Mouse (Mus musculus) lung, embryonic 16.5 days (tissue): ENCODE data around the gene Nmb. TPM values are rescaled to one million over a fixed set of nuclear protein-coding genes. Genes with fewer than 3 reads are reported as not detected.
A peak's percentile ranks its signal among the peaks of the same experiment; 100 is the strongest.

ENCODE experiments used
- ATAC-seq: fragments of 200-750 bp; cut with Nextera tagmentation; 2 replicates; pipeline ENCODE4 v1.8.0; 2017; ENCODE audit warnings: low read depth, mild to moderate bottlenecking, moderate library complexity
- H3K27ac ChIP-seq: fragments of 300-500 bp; sonication (generic); 2 replicates; pipeline ENCODE4 v1.5.1; 2014; ENCODE audit warnings: mild to moderate bottlenecking, control low read depth, low read length
- H3K27me3 ChIP-seq: fragments of 300-500 bp; sonication (generic); 2 replicates; pipeline ENCODE4 v1.6.1; 2014; ENCODE audit warnings: low read depth, low read length, mixed read lengths; ENCODE audit not compliant: control insufficient read depth, insufficient read depth
- H3K36me3 ChIP-seq: fragments of 300-500 bp; sonication (generic); 2 replicates; pipeline ENCODE4 v1.6.1; 2014; ENCODE audit warnings: low read length; ENCODE audit not compliant: control insufficient read depth, insufficient read depth
- H3K4me1 ChIP-seq: fragments of 300-500 bp; sonication (generic); replicated peaks from 2 replicates; pipeline ENCODE4 v1.6.1; 2014; ENCODE audit warnings: low read length, mixed read lengths; ENCODE audit not compliant: control insufficient read depth, insufficient read depth
- H3K4me2 ChIP-seq: fragments of 300-500 bp; sonication (generic); 2 replicates; pipeline ENCODE4 v1.6.1; 2014; ENCODE audit warnings: low read depth, low read length, control low read depth
- H3K4me3 ChIP-seq: fragments of 300-500 bp; sonication (generic); 2 replicates; pipeline ENCODE4 v1.5.1; 2014; ENCODE audit warnings: mild to moderate bottlenecking, low read length, control low read depth
- H3K9ac ChIP-seq: fragments of 300-500 bp; sonication (generic); 2 replicates; pipeline ENCODE4 v1.6.1; 2014; ENCODE audit warnings: low read length, control low read depth
- H3K9me3 ChIP-seq: fragments of 300-500 bp; sonication (generic); 2 replicates; pipeline ENCODE4 v1.6.1; 2016; ENCODE audit warnings: low read length; ENCODE audit not compliant: control insufficient read depth
- WGBS: fragments of 180-500 bp; shearing (Covaris S2); extraction: QIAGEN DNeasy Blood & Tissue Kit; methylation state at CpG from one replicate; pipeline ENCODE4 v1.1.7; 2014; 5-methylcytosine and 5-hydroxymethylcytosine counted together
- polyA plus RNA-seq: library from polyadenylated mRNA; unstranded; fragments of >200 nt; fragmentation: Nextera tagmentation; extraction: Ambion mirVana; gene quantifications from 2 replicates; pipeline ENCODE4 v1.2.1, GENCODE M21; 2015

Gene Nmb
- polyA plus RNA-seq, 1 experiment from 2014 or later: 9.7 TPM

DNA sequence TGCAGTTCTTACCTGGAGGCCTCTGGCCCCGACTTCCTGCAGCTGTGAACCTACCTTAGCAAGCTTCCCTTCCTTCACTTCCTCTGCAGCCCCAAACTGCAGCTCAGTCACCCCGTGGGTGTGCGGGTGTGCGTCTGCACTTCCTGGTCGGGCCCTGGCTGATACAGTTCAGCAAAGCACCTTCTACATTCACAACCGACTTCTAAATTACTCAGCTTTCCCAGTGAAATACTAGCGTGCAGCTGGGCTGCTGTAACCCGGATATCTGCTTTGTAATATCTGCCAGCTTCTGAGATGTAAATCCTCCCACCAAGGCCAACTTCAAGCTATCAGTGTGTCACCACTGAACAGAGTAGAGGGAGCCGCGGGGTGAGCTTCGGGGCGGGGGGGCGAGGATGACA, 15.0 kb downstream of the Nmb start:
- WGBS: 66% methylated on average over 13 of the region's 13 CpGs
- Histone ChIP-seq H3K36me3 (peaks cover 26% of the 10 kb centered on the region), H3K4me2 (no peak overlapping the region), H3K9me3 (no peaks in the 10 kb centered on the region), H3K9ac (0 out of 2 replicates have a peak overlapping the region, but pooled peaks have one; percentile 6), H3K27me3 (no peaks in the 10 kb centered on the region), H3K27ac (no peak overlapping the region), H3K4me3 (no peak overlapping the region), H3K4me1 (peaks cover 4% of the 10 kb centered on the region; the same call in 1 of the 2 replicates)
- no peak; the same call in 1 of the 2 replicates for ATAC-seq

DNA sequence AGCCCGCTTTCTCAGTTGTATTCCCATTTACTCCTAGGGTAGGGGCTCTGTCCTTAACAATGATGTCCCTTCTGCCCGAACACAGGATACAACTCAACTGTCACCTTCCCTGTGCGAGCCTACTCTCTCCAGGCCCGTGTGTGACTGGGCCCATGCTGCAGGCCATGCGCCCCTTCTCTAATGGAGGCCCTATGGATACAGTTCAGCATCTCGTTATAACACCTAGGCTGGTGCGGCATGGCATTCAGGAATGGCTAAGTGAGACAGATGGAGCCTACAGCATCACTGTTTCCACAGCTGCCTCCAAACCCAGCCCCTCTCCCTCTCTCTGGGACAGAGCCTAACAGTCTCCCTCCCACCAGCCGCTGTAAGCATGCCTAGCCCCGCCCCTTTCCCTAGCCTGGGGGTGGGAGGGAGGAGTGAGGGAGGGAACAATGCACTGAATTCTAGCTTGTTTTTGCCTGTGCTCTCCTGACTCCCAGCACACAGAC, 15.8 kb downstream of the Nmb start:
- no peak overlapping the region for H3K9ac ChIP-seq

DNA sequence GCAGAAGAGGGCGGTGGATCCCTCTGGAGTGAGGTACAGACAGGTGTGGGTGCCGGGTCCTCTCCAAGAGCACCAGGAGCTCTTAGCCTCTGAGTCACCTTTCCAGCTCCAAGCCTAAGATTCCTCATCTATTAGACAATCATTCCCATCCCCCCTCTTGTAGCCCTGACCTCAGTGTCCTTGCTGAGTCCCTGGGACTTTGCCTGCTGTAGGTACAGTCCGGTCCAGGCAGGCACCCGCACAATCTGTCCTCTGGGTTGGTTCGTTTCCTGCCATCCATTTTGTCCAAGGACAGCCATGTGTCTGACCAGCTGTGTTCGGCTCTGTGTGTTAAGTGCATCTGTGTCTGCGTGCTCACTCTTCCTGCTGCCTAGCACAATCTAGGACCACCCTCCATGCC, 16.3 kb downstream of the Nmb start:
- Histone ChIP-seq H3K4me2 (no peak overlapping the region), H3K4me3 (no peak overlapping the region), H3K27ac (no peak overlapping the region), H3K36me3 (peaks cover 26% of the 10 kb centered on the region), H3K27me3 (no peaks in the 10 kb centered on the region), H3K9me3 (no peaks in the 10 kb centered on the region), H3K9ac (no peak overlapping the region), H3K4me1 (peaks cover 4% of the 10 kb centered on the region; the same call in 1 of the 2 replicates)
- 61% methylated on average over 7 of the region's 7 CpGs for WGBS
- no peak for ATAC-seq

More for the DNA sequence above, 15.8 kb downstream of the Nmb start:
- ATAC-seq: peak; percentile 81
- Histone ChIP-seq H3K4me1 (peaks cover 4% of the 10 kb centered on the region; the same call in 1 of the 2 replicates), H3K27me3 (no peaks in the 10 kb centered on the region), H3K36me3 (peaks cover 26% of the 10 kb centered on the region), H3K4me3 (no peak overlapping the region), H3K27ac (0 out of 2 replicates have a peak overlapping the region, but pooled peaks have one; percentile 21), H3K4me2 (no peak overlapping the region), H3K9me3 (no peaks in the 10 kb centered on the region)
- 45% methylated on average over 9 of the region's 9 CpGs for WGBS

DNA sequence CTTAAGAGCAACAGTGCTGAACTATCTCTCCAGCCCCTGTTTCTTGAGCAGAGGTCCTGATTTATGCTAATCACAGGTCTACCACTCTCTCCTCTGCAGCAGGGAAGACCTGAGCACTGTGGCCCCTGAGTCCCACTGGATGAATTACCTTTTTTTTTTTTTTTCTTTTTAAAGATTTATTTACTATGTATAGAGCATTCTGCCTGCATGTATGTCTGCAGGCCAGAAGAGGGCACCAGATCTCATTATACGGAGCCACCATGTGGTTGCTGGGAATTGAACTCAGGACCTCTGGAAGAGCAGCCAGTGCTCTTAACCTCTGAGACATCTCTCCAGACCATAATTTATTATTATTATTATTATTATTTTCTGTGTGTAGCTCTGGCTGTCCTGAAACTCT, 19.2 kb downstream of the Nmb start:
- 21% methylated on average over 1 of the region's 1 CpGs for WGBS
- Histone ChIP-seq H3K9ac (no peak overlapping the region), H3K4me2 (no peak overlapping the region), H3K9me3 (no peaks in the 10 kb centered on the region), H3K27me3 (no peaks in the 10 kb centered on the region), H3K4me3 (no peak overlapping the region), H3K27ac (no peak overlapping the region), H3K4me1 (peaks cover 4% of the 10 kb centered on the region; the same call in 1 of the 2 replicates), H3K36me3 (peaks cover 2% of the 10 kb centered on the region; the same call in 1 of the 2 replicates)
- ATAC-seq: no peak

DNA sequence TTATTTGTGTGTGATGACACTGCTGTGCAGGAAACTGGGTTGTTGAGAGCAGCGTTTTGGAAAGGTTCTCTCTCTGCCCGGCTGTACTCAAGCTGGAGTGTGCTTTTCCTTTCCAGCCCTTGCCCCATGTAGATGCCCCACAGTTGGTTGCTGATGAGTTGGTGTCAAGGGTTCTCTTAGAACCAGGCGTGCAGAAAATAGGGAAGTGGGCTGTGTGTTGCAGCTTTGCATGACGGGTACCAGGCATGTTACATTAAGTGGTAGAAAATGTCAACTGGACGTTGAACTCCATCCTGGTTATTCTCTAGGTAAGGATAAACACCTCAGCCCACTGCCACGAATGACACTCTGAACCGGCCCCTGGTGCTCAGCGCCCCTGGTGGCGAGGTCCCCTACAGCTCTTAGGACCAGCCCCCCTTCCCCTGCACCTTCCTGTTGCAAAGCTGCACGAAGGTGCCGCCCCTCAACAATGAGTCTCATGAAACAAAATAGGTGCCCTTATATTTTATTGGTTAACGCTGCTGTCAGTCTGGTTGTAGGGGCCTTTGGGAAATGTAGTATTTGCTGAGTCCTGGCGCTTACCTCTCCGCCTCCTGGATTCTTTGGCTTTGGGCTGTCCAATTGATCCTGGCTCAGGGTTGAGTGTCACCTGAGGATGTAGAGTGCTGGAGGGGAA, 21.9 kb downstream of the Nmb start:
- H3K27me3 ChIP-seq: no peaks in the 10 kb centered on the region
- peak; percentile 91 for ATAC-seq
- no peak overlapping the region for H3K9ac ChIP-seq
- peak overlapping the region; percentile 49 for H3K4me2 ChIP-seq
- H3K27ac ChIP-seq: no peak overlapping the region
- WGBS: 16% methylated on average over 14 of the region's 14 CpGs
- H3K9me3 ChIP-seq: no peaks in the 10 kb centered on the region
- H3K4me3 ChIP-seq: peak overlapping the region; percentile 15; the same call in 1 of the 2 replicates
- H3K36me3 ChIP-seq: no peaks in the 10 kb centered on the region; the same call in 1 of the 2 replicates
- H3K4me1 ChIP-seq: no peaks in the 10 kb centered on the region

DNA sequence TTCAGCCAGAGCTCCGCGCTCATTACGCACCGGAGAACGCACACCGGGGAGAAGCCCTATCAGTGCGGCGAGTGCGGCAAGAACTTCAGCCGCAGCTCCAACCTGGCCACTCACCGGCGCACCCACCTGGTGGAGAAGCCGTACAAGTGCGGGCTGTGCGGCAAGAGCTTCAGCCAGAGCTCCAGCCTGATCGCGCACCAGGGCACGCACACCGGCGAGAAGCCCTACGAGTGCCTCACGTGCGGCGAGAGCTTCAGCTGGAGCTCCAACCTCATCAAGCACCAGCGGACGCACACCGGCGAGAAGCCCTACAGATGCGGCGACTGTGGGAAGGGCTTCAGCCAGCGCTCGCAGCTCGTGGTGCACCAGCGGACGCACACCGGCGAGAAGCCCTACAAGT, 29.1 kb downstream of the Nmb start:
- Histone ChIP-seq H3K4me1 (no peaks in the 10 kb centered on the region), H3K4me3 (no peak overlapping the region), H3K9me3 (0 out of 2 replicates have a peak, but pooled peaks cover 2% of the 10 kb centered on the region), H3K36me3 (peaks cover 41% of the 10 kb centered on the region), H3K27ac (no peak overlapping the region), H3K27me3 (no peaks in the 10 kb centered on the region), H3K4me2 (no peak overlapping the region), H3K9ac (no peak overlapping the region)
- 0 out of 2 replicates have a peak, but pooled peaks have one; percentile 36 for ATAC-seq
- 57% methylated on average over 37 of the region's 37 CpGs for WGBS

DNA sequence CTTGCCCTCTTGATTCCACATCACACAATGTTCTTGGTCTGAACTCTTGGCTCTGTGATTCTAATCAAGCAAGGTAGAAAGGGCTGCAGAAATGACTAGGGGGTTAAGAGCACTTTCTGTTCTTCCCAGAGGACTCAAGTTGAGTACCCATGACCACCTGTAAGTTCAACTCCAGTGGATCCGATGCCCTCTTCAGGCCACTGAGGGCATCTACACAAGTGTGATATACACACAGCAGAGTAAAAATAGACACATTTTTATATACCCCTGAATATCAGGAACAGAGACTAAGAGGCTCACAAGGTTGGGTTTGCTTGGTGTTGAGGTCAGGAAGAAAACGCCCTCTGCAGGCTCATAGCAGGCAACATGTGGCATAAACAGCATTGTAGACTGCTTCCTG, 31.2 kb downstream of the Nmb start:
- WGBS: 94% methylated on average over 2 of the region's 2 CpGs
- peaks cover 54% of the 10 kb centered on the region for H3K36me3 ChIP-seq

DNA sequence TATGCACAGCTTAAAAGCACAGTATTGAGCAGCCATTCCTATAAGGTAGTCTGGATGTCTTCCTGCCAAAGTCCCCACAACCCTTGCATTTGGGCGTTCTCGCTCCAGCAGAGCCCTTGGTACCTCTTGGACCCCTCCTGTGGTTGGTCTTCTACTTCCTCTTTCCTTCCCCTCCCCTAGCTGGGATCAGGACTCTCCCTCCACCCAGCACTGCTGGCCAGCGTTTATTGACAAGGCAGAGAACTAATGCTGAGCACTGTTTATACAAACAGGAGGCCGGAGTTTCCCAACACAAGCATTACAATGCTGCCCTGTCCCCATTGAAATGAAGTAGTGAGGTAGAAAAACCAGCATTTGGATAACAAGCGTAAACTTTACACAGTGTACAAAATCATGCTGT, 31.8 kb downstream of the Nmb start:
- ATAC-seq: no peak
- Histone ChIP-seq H3K9me3 (0 out of 2 replicates have a peak, but pooled peaks cover 2% of the 10 kb centered on the region), H3K36me3 (peaks cover 58% of the 10 kb centered on the region), H3K27me3 (no peaks in the 10 kb centered on the region), H3K4me2 (no peak overlapping the region), H3K4me3 (no peak overlapping the region), H3K27ac (no peak overlapping the region), H3K9ac (no peak overlapping the region), H3K4me1 (no peaks in the 10 kb centered on the region)
- WGBS: 81% methylated on average over 5 of the region's 5 CpGs

More for the DNA sequence above, 31.2 kb downstream of the Nmb start:
- Histone ChIP-seq H3K4me1 (no peaks in the 10 kb centered on the region), H3K9me3 (0 out of 2 replicates have a peak, but pooled peaks cover 2% of the 10 kb centered on the region), H3K9ac (no peak overlapping the region), H3K27me3 (no peaks in the 10 kb centered on the region), H3K27ac (no peak overlapping the region), H3K4me3 (no peak overlapping the region), H3K4me2 (no peak overlapping the region)
- no peak for ATAC-seq

DNA sequence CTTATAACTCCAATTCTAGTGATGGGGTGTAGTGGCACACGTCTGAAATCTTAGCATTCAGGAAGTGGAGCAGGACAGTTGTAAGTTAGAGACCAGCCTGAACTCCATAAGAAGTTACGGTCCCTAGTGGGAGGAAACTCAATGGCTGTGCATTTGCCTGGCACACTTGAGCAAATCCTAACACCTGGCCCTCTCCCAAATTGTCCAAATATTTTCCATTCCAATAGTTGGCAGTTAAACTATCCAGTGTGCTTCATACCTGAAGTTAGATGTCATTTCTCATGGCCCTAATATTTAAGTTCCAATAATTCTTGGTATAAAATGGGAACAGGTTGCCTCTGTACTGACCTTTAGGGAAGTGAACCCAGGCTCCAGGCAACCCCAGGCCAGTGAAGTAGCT, 36.2 kb downstream of the Nmb start:
- Histone ChIP-seq H3K9ac (no peak overlapping the region), H3K4me2 (no peak overlapping the region), H3K4me3 (no peak overlapping the region), H3K4me1 (peaks cover 12% of the 10 kb centered on the region), H3K27ac (no peak overlapping the region), H3K27me3 (no peaks in the 10 kb centered on the region), H3K36me3 (peaks cover 46% of the 10 kb centered on the region), H3K9me3 (0 out of 2 replicates have a peak, but pooled peaks cover 2% of the 10 kb centered on the region)
- WGBS: 85% methylated on average over 2 of the region's 2 CpGs
- no peak for ATAC-seq
